Mouse (Mus musculus): ENCODE measurements around the gene Sumo3. TPM values are rescaled to one million over a fixed set of nuclear protein-coding genes. Genes with fewer than 3 reads are reported as not detected.

Sumo3 gene
- polyA plus RNA-seq, 1 experiment from 2014 or later, result 156 TPM

- Histone ChIP-seq H3K4me1 (ENCODE audit: control insufficient read depth in 2 of 2, insufficient read depth in 2 of 2, low read length in 2 of 2) (no peaks in the 10 kb centered on the region), H3K9me3 (ENCODE audit: control insufficient read depth, low read length) (no peaks in the 10 kb centered on the region), H3K9ac (ENCODE audit: low read length) (no peak overlapping the region), H3K27ac (replicated peaks in 1 of 2; ENCODE audit: control insufficient read depth in 1 of 2, insufficient read depth in 1 of 2, low read depth in 2 of 2, low read length in 2 of 2) (no peak overlapping the region), H3K36me3 (ENCODE audit: control insufficient read depth, insufficient read depth, low read length) (no peaks in the 10 kb centered on the region), H3K4me3 (ENCODE audit: control insufficient read depth in 1 of 2, insufficient read depth in 1 of 2, low read depth in 1 of 2, low read length in 2 of 2) (no peak overlapping the region), H3K4me2 (ENCODE audit: low read length) (peak overlapping the region; percentile 41), H3K27me3 (ENCODE audit: control insufficient read depth, insufficient read depth, low read length) (0 out of 2 replicates have a peak, but pooled peaks cover 6% of the 10 kb centered on the region)
- 31% methylated on average over 43 of the region's 43 CpGs for WGBS
- no peak for ATAC-seq (ENCODE audit: insufficient number of reproducible peaks, insufficient read depth, low FRiP score, low read depth)
Measured at GRCm38 (mm10) chr10:77663949-77664665, 58.2 kb downstream of the Sumo3 start.

GRCm38 (mm10) chr10:77666342-77666741 is 60.4 kb downstream of the Sumo3 start:
- Histone ChIP-seq H3K4me2 (ENCODE audit: low read length) (no peak overlapping the region), H3K27ac (replicated peaks in 1 of 2; ENCODE audit: control insufficient read depth in 1 of 2, insufficient read depth in 1 of 2, low read depth in 2 of 2, low read length in 2 of 2) (no peak overlapping the region), H3K27me3 (ENCODE audit: control insufficient read depth, insufficient read depth, low read length) (0 out of 2 replicates have a peak, but pooled peaks cover 6% of the 10 kb centered on the region), H3K9ac (ENCODE audit: low read length) (no peak overlapping the region), H3K36me3 (ENCODE audit: control insufficient read depth, insufficient read depth, low read length) (no peaks in the 10 kb centered on the region), H3K9me3 (ENCODE audit: control insufficient read depth, low read length) (no peaks in the 10 kb centered on the region), H3K4me3 (ENCODE audit: control insufficient read depth in 1 of 2, insufficient read depth in 1 of 2, low read depth in 1 of 2, low read length in 2 of 2) (no peak overlapping the region), H3K4me1 (ENCODE audit: control insufficient read depth in 2 of 2, insufficient read depth in 2 of 2, low read length in 2 of 2) (no peaks in the 10 kb centered on the region)
- no peak for ATAC-seq (ENCODE audit: insufficient number of reproducible peaks, insufficient read depth, low FRiP score, low read depth)
- 78% methylated on average over 8 of the region's 8 CpGs for WGBS

- H3K4me3 ChIP-seq (ENCODE audit: control insufficient read depth in 1 of 2, insufficient read depth in 1 of 2, low read depth in 1 of 2, low read length in 2 of 2), result no peak overlapping the region
- H3K27me3 ChIP-seq (ENCODE audit: control insufficient read depth, insufficient read depth, low read length), result 0 out of 2 replicates have a peak, but pooled peaks cover 6% of the 10 kb centered on the region
- 72% methylated on average over 4 of the region's 4 CpGs for WGBS
- ATAC-seq (ENCODE audit: insufficient number of reproducible peaks, insufficient read depth, low FRiP score, low read depth), result no peak
- H3K4me2 ChIP-seq (ENCODE audit: low read length), result no peak overlapping the region
- H3K9ac ChIP-seq (ENCODE audit: low read length), result no peak overlapping the region
- no peaks in the 10 kb centered on the region for H3K36me3 ChIP-seq (ENCODE audit: control insufficient read depth, insufficient read depth, low read length)
- no peaks in the 10 kb centered on the region for H3K4me1 ChIP-seq (ENCODE audit: control insufficient read depth in 2 of 2, insufficient read depth in 2 of 2, low read length in 2 of 2)
- no peak overlapping the region for H3K27ac ChIP-seq (replicated peaks in 1 of 2; ENCODE audit: control insufficient read depth in 1 of 2, insufficient read depth in 1 of 2, low read depth in 2 of 2, low read length in 2 of 2)
- H3K9me3 ChIP-seq (ENCODE audit: control insufficient read depth, low read length), result no peaks in the 10 kb centered on the region
Measured at GRCm38 (mm10) chr10:77667402-77667801, 61.5 kb downstream of the Sumo3 start.

MicroRNA genes within 50 kb of the gene (microRNA counts, 519-probe panel; counts per million panel counts)
- microRNA mmu-miR-1930, result 322 counts per million, percentile 70 among the panel's probes with 10 or more counts

Small RNAs within 50 kb of the gene (microRNA-seq; reads per million reads assigned to microRNA genes)
- gene Mir1930, result 11.7 reads per million, percentile 24 among the genes with 10 or more reads in this experiment

Other genes starting within 250 kb of the Sumo3 start
- 13.4 and 15.4 TPM in 2 replicates for gene Adarb1, start 187.8 kb upstream of the Sumo3 start, polyA plus RNA-seq (2014; fragmentation: Nextera tagmentation; extraction: Ambion mirVana)
- 23.0 TPM in 2 replicates for gene Fam207a, start 90.3 kb upstream of the Sumo3 start, polyA plus RNA-seq (2014; fragmentation: Nextera tagmentation; extraction: Ambion mirVana)
- 1.5 and 2.4 TPM in 2 replicates for gene Itgb2, start 75.8 kb upstream of the Sumo3 start, polyA plus RNA-seq (2014; fragmentation: Nextera tagmentation; extraction: Ambion mirVana)
- gene Pttg1ip, start 24.4 kb upstream of the Sumo3 start, polyA plus RNA-seq (2014; fragmentation: Nextera tagmentation; extraction: Ambion mirVana), result 128 and 133 TPM in 2 replicates
- 2.9 TPM in 1 of 2 replicates, not detected in the other for gene Gm49325, start 100 bp downstream of the Sumo3 start, polyA plus RNA-seq (2014; fragmentation: Nextera tagmentation; extraction: Ambion mirVana)
- 50.4 and 53.0 TPM in 2 replicates for gene Ube2g2, start 16.2 kb downstream of the Sumo3 start, polyA plus RNA-seq (2014; fragmentation: Nextera tagmentation; extraction: Ambion mirVana)
- gene Tspear, start 80.5 kb downstream of the Sumo3 start, polyA plus RNA-seq (2014; fragmentation: Nextera tagmentation; extraction: Ambion mirVana), result 0.09 TPM in 1 of 2 replicates, not detected in the other
- gene Gm19402, start 84.7 kb downstream of the Sumo3 start, polyA plus RNA-seq (2014; fragmentation: Nextera tagmentation; extraction: Ambion mirVana), result not detected in 2 replicates
- not detected in 2 replicates for gene Gm9508, start 91.1 kb downstream of the Sumo3 start, polyA plus RNA-seq (2014; fragmentation: Nextera tagmentation; extraction: Ambion mirVana)
- gene Gm10272, start 100.5 kb downstream of the Sumo3 start, polyA plus RNA-seq (2014; fragmentation: Nextera tagmentation; extraction: Ambion mirVana), result not detected in 2 replicates
- gene Gm10024, start 105.4 kb downstream of the Sumo3 start, polyA plus RNA-seq (2014; fragmentation: Nextera tagmentation; extraction: Ambion mirVana), result not detected in 2 replicates
- gene Gm10142, start 109.7 kb downstream of the Sumo3 start, polyA plus RNA-seq (2014; fragmentation: Nextera tagmentation; extraction: Ambion mirVana), result not detected in 2 replicates
- gene Krtap12-1, start 114.5 kb downstream of the Sumo3 start, polyA plus RNA-seq (2014; fragmentation: Nextera tagmentation; extraction: Ambion mirVana), result not detected in 2 replicates
- gene Gm10100, start 120.4 kb downstream of the Sumo3 start, polyA plus RNA-seq (2014; fragmentation: Nextera tagmentation; extraction: Ambion mirVana), result not detected in 2 replicates
- not detected in 2 replicates for gene Gm18596, start 136.5 kb downstream of the Sumo3 start, polyA plus RNA-seq (2014; fragmentation: Nextera tagmentation; extraction: Ambion mirVana)
- not detected in 2 replicates for gene Gm9736, start 145.3 kb downstream of the Sumo3 start, polyA plus RNA-seq (2014; fragmentation: Nextera tagmentation; extraction: Ambion mirVana)
- gene Gm3233, start 153.6 kb downstream of the Sumo3 start, polyA plus RNA-seq (2014; fragmentation: Nextera tagmentation; extraction: Ambion mirVana), result not detected in 2 replicates
- gene Gm3238, start 165.2 kb downstream of the Sumo3 start, polyA plus RNA-seq (2014; fragmentation: Nextera tagmentation; extraction: Ambion mirVana), result not detected in 2 replicates
- gene Gm7138, start 170.8 kb downstream of the Sumo3 start, polyA plus RNA-seq (2014; fragmentation: Nextera tagmentation; extraction: Ambion mirVana), result not detected in 2 replicates
- gene Gm3250, start 176.4 kb downstream of the Sumo3 start, polyA plus RNA-seq (2014; fragmentation: Nextera tagmentation; extraction: Ambion mirVana), result not detected in 2 replicates
- not detected in 2 replicates for gene Gm7137, start 182.1 kb downstream of the Sumo3 start, polyA plus RNA-seq (2014; fragmentation: Nextera tagmentation; extraction: Ambion mirVana)
- not detected in 2 replicates for gene Gm9639, start 189.0 kb downstream of the Sumo3 start, polyA plus RNA-seq (2014; fragmentation: Nextera tagmentation; extraction: Ambion mirVana)
- not detected in 2 replicates for gene Gm19668, start 193.0 kb downstream of the Sumo3 start, polyA plus RNA-seq (2014; fragmentation: Nextera tagmentation; extraction: Ambion mirVana)
- gene Gm9507, start 205.7 kb downstream of the Sumo3 start, polyA plus RNA-seq (2014; fragmentation: Nextera tagmentation; extraction: Ambion mirVana), result not detected in 2 replicates
- gene Gm2696, start 208.6 kb downstream of the Sumo3 start, polyA plus RNA-seq (2014; fragmentation: Nextera tagmentation; extraction: Ambion mirVana), result not detected in 2 replicates
- gene Krtap10-4, start 221.0 kb downstream of the Sumo3 start, polyA plus RNA-seq (2014; fragmentation: Nextera tagmentation; extraction: Ambion mirVana), result not detected in 2 replicates
- not detected in 2 replicates for gene Krtap10-10, start 229.8 kb downstream of the Sumo3 start, polyA plus RNA-seq (2014; fragmentation: Nextera tagmentation; extraction: Ambion mirVana)
- not detected in 2 replicates for gene Gm36176, start 240.7 kb downstream of the Sumo3 start, polyA plus RNA-seq (2014; fragmentation: Nextera tagmentation; extraction: Ambion mirVana)
- not detected in 2 replicates for gene Gm10318, start 246.8 kb downstream of the Sumo3 start, polyA plus RNA-seq (2014; fragmentation: Nextera tagmentation; extraction: Ambion mirVana)

Measured in heart, embryonic 14.5 days (tissue).